Mouse (Mus musculus) testis, postnatal 10 days (tissue): ENCODE results near the gene Acsbg1.
"Not testable (repeated sequence)": the region's sequence is repeated elsewhere in the genome, so short reads cannot be mapped to it uniquely, and the experiment has no call there.

Source experiments
- DNase-seq: peaks from one replicate; pipeline ENCODE4 v3.0.0; 2021; ENCODE audit warnings: low spot score

The Acsbg1 gene

DNA sequence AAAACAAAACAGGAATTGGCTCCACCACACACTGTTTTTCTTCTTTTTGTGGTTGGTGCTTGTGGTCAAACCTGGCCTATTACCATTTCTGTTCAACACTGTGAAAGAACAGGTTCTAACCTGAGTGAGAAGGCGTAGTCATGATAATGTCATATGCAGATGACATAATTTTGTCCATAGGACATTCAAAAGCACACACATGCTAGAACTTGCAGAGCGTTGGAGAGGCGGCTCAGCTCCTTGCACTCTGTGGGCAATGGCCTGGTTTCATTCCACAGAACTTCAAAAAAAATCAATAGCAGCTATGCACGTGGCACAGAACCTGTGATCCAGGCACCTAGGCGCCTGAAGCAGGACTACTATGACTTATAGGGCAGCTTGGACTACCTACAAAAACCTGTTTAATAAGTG lies 48.9 kb downstream of the Acsbg1 start:
- DNase-seq, result no peak

DNA sequence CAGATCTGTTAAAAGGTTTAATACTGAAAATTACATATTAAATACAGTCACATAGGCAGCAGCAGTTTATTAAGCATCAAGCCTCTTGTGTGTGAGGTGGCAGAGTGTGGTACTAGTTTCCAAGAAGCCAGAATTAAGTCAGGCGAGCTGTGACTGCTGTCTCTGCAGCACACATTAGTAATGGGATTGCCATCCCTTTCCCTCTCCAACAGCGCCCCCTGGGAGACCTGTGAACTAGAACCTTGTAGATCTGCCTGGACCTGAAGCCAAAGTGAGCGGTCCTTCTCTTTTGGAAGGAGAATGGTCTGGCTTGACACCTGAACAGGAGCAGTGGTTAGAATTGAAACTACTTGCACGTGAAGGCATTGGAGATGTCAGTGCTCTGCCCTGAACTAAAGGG lies 56.8 kb downstream of the Acsbg1 start:
- DNase-seq, result peak; percentile 83

DNA sequence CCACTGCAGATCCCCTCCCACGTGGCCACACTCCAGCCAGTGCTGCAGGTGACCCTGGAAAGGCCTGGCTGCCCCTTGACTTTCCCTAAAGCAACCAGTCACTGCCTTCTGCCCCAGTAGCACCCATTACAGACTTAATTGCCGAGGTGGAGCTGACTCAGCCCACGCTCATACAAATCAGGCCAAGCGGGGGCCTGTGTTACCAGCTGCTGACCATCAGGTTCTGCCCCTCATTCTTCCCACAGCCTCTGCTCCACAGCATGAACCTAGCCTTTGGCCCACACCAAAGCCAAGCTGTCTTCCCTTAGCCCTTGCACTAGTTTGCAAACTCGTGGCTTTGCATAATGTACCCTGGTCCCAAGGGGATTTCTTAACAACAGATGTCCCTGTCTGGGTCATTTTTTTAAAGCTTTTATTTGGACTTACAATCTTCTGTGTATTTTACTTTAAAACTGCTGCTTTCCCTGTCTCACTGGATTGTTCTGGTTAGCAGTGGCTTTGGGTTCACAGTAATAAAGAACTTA lies 57.5 kb downstream of the Acsbg1 start:
- no peak for DNase-seq

DNA sequence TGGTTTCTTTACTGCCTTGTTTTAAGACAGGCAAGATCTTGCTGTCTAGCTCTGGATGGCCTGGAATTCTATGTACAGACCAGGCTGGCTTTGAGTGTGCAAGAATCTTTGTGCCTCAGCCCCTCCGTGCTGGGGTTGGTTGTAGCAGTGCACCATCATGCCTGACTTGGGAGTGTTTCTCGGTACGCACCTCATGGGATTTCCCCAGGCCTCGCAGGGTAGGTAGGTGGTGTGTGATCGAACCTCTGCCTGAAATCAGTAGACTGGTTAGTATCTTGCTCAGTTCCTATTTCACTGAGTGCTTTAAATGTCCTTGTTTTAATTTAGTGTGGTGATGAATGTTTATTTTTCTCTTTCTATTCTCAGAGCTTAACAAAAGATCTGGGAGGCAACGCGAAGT lies 58.8 kb downstream of the Acsbg1 start:
- no peak for DNase-seq

DNA sequence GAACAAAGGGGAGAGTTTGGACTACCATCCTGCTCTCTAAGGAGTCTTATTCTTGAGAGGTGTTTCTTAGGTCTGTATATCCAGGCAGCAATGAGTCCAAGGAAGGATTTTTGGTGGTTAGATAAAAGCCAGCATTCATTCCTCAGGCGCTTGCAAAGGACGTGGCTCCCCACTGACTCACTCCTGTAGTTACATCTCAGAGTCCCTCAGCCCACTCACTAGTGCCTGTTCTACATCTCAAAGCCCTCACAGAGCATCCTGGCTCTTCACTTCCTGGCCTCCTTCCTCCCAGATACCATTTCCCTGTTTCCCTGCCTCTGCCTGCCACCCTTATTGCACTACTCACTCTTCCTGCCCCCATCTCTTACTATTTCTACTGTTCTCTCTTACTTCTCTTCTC lies 59.3 kb downstream of the Acsbg1 start:
- no peak for DNase-seq

DNA sequence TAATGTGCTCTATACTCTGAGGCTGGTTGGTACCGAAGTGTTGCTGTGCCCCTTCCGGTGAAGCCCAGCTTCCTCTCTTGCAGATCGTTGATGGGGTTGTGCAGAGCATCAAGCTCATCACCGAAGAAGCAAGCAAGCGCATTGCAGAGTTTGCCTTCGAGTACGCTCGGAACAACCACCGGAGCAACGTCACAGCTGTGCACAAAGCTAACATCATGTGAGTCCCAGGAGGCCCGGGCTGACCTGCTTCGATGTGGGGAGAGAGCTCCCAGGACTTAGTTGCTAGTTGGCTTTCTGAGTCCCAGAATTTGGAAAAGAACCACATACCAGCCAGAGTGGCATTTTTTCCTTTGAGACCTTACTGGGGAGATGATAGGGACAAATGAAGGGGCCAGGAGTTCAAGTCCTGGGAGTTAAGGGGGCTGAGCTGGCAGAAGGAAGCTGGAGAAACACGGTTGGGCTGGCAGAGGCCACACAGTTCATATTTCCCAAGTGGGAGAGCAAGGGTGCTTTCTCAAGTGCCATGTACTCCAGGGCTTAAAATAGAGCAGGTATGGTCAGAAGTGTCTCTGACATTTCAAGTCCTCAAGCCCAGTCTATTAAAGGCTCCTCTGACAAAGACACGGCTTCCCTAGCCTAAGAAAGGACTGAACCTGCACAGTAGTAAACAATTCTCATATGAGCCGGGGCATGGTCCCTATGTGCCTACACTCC lies 64.8 kb downstream of the Acsbg1 start:
- no peak for DNase-seq

DNA sequence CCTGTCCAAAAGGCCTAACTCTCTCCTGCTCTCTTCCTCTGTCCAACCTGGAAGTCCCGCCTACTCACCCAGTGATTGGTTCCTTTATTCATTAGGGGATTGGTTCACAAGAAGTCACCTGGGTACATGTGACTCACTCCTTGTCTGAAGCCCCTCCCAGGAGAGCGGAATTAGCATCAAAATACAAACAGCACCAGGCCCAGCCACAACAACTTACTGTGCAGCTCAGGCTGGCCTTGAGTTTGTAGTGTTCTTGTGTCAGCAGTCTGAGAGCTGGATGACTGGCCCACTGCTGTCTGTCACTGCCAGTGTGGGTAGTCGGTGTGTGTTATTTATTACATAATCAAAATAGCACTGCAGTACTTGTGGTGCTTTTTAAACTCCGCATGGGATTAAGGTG lies 68.0 kb downstream of the Acsbg1 start:
- not testable (repeated sequence) for DNase-seq

DNA sequence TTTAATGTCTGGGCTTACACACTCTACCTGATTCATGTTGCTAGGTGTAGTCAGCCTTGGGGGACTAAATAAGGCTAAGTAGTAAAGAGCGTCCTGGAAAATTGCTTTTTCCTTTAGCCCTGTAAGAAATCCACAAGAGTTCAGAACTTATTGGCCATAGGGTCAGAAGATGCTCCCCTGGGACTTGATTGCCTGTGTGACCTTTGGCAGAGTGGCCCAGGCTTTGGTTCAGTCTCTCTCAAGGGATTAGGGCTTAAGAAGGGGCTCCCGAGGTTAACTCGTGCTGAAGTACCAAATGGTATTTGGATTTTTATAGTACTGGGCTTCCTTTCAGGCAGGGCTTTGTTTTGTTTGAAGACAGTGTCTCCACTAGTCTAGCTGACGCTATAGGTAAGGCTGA lies 73.8 kb downstream of the Acsbg1 start:
- DNase-seq, result no peak

DNA sequence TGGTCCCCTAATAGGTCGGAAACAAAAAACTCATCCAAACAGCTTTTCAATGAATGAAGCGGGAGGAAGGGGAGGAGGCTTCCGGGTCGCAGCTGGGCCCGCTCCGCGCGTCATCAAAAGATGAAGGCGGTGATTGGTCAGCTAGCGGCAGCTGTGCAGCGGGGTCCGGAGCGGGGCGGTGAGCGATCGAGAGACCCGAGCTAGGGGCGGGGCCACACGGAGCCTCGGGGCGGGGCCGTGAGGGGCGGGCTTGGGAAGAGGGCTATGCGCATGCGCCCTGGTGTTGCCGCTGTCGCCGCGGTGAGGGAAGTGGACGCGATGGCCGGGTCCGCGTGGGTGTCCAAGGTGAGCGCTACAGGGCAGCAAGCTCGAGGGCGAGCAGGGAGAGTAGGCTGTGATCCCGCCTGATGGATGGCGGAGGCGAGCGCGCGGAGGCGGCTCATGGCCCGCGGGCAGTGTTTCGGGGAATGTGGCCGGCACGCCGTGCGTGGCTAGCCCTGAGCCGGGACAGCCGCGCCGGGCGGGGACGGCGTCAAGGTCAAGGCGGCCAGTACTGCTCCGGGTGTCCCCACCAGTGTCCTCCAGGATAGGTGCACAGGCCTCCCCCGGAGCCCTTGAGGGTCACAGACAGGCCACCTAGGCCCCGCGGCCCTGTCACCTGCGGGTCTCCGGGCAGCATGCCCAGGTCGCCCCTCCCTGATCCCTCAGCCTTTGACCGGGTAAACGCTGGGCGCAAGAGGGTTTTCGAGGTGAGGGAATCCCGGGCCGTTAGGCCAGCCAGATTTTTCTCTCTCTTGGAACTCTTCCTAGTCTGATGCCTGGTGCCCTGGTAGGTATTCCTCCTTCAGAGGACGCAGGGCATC lies 75.2 kb downstream of the Acsbg1 start, which contains the start of gene Idh3a:
Gene Idh3a, plus strand, starts transcription at position 136 of the 863 bp plus-strand sequence.
- peak; percentile 100 for DNase-seq

DNA sequence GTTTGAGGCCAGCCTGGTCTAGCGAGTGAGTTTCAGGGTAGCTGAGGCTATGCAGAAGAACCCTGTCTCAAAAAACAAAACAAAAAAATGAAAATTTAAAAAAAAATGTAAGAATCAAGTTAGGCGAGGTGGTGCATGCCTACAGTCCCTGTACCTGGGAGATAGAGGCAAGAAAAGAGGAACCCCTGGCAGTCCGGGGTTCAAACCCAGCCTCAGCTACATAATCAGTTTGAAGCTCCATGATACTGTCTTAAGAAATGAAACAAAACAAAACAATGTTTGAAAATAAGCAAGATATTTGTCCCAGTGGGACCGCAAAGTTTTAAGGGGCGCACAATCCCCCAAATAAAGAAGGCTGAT lies 75.9 kb downstream of the Acsbg1 start:
- no peak for DNase-seq

DNA sequence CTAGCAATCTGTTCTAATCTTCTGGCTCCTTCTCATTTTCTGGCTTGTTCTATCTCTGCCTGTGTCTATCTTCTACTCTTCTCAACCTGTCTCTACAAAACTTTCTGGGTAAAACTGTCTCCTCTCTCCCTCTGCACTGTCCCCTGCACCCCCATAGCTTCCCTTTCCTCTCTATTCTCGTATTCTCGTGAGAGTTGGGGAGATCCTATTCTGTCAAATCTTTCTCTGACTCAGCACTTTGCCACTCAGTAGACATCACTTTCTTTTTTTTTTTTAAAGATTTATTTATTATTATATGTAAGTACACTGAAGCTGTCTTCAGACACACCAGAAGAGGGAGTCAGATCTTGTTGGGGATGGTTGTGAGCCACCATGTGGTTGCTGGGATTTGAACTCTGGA lies 77.5 kb downstream of the Acsbg1 start:
- DNase-seq, result not testable (repeated sequence)

DNA sequence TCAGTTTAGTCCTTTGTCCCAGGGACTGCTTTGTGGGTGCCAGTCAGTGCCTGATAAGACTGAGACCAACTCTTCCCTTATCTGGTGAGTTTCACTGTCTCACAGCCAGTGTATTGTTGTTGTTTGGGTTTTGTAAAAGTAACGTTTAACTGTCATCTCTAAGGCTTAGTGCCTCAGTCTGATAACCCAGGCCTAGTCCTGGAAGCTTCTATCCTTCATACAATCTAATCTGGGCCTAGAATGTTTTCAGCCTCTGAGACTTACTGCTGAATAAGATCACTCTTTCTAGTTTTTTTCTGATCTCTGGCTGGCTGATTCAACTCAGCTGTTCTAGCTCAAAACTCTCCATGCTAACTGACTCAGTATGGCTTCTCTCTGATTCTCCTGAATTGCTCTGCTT lies 78.0 kb downstream of the Acsbg1 start:
- no peak for DNase-seq

DNA sequence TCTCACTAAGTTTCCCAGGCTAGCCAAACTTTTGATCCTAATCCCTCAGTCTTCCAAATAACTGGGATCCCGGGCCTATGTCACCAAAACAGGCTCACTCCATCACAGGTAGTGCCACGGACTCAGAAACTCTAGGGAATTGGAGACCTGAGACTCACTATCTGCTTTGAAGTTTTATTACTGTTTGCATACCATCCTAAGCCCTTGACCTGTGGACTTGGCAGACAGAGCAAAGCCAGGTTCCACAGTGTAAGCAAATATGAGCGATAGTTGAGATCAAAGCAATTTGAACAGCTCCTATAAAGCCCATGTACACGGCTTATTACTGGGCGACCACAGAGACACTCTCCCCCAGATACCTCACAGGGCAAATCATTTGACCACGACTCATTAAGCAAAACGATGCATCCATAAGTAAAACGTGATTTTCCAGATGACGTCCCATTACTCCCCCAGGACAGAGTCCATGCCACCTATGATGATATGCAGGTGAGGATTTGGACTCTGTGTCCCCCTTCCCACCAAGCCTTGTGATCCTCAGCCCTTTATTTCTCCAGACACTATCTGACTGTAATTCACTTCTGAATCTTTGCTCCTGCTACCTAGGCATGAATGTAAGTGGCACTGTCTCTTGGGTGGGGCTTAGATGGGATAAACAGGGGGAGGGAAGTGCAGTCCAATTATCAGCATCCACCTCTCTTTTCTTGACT lies 90.4 kb downstream of the Acsbg1 start:
- no peak for DNase-seq

DNA sequence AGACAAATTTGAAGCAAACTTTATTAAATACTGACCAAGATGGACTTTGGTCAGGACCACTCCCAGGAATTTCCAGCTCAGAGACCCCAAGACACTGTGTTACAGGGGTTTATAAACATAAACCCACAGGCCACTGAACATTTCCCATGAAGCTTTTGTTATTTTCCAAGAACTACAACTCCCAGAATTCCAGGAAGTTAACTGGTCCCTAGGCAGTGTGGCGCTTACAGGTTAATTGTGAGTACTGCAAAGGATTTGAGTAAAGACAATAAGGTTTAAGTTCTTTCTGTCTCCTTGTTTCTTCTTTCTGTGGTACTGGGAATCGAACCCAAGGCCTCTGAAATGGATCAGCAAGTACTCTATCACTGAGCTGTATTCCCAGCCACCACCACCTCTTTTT lies 92.9 kb downstream of the Acsbg1 start:
- no peak for DNase-seq

DNA sequence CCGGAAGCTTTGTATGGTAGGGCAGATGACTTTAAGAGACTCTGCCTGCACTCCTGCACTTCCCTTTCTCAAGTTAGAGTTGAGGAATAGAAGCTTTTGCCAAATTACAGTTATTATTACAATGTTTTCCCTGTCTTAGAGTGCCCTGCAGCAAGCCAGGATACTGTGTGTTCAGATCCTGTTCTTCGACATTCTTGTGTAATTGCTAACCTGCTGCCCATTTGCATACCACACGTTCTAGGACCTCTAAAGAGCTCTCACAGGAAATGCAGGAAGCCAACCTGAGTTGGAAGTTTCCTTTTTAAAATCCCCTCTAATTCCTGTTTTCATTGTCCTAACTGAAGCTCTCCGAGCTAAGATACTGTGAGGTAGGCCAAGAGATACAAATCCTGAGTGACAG lies 94.7 kb downstream of the Acsbg1 start:
- DNase-seq, result no peak

DNA sequence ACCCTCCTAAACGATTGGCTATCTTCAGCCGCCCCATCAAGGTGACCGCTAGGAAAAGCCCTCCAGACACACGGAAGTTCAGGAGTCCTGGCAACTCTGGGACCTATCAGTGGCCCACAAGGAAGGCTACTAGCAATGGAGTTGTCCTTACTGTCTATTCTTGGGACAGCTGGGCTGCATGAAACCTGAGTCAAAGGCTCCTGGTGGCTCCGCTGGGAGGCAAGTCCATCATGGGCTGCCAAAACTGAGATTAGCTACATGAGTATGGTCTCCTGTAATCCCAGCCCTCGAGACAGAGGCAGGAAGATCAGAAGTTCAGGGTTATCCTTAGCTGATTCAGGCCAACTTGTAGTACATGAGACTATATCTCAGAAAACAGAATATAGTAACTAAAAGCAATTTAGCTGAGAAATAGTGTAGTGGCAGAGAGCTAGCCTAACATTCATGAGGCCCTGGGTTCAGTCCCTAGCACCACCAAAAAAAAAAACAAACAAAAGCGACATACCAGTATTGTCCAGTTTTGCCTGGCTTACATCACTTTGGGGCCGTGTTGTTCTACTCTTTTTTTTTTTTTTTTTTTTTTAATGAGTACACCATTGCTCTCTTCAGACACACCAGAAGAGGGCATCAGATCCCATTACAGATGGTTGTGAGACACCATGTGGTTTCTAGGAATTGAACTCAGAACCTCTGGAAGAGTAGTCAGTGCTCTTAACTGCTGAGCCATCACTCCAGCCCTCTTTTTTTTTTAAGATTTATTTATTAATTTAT lies 100.7 kb downstream of the Acsbg1 start:
- DNase-seq, result no peak

DNA sequence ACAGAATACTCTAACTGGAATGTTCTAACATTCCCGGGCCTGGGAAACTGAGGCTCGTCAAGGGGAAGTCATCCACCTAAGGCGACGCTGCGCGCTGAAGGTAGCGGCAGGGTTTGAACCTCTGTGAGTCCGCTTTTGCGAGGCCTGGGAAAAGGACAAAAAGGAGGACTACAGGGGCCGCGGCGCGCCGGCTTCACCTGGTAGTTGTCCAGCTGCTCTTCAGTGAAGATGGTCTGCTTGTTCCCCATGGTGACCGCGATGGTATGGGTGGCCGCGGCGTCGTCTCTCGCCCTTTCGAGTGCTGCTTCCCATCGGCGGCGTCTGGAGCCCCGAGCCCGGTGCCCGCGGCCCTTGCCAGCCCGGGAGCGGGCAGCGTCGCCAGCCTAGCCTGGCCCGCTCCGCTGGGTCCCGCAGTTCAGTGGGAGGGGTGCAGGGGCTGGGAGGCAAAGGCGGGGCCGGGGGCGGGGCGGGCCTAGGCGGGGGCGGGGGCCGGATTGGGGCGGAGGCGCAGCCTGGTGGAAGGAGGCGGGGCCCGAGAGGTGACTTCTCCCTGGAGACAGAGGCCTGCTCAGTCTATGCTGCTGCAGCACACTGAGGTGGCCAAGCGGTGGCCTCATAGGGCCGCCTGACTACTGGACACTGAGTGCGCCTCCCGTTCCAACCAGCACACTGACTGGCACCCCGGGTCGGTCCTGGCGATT lies 101.7 kb downstream of the Acsbg1 start, which contains the start of gene Cib2:
Gene Cib2, minus strand, starts transcription at position 448 of the 701 bp plus-strand sequence.
- peak; percentile 85 for DNase-seq

DNA sequence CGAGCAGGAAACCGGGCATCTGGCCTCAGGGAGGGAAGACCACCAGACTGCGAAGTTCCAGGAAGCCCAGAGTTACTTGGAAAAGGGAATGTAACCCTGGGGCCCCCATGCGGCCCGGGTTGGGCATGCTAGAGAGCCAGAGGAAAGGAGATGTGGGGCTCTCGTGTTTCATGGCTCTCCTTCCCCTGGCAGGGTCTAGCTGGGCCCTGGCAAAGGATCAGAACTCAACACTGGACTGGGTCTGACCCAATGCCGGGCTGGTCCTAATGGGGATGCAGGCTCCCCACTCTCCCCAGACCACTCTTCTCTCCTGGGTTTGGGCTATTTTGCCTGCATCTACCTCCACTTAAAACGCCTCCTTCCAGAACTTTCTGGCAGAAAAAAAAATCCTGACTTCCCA lies 102.9 kb downstream of the Acsbg1 start:
- DNase-seq, result no peak

DNA sequence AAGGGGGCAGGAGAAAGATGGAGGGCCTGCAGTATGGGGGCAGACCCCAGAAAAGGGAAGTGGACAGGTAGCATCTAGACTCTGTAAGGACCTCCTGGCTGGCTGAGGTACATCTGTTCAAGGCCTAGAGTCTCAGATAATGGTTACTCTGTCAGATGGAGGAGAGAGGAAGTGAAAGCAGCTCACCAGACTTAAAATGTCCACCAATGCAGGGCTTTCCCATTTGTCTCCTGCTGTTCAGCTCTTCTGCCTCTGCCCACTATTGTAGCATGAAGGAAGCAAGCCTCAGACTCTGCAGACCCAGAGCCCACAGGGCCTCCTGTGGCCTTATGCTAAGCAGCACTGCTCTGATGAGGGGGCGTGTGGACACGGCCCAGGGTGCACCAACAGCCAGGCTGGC lies 106.6 kb downstream of the Acsbg1 start:
- DNase-seq, result no peak
